Mouse (Mus musculus) heart, adult 2 months (tissue): ENCODE data around the gene Maml1. TPM values are rescaled to one million over a fixed set of nuclear protein-coding genes. Genes with fewer than 3 reads are reported as not detected.

Experiments
- DNase-seq, 2 experiments: peaks; one replicate each; pipeline ENCODE4 v3.0.0; 2021
- H3K27ac ChIP-seq: fragments of 200-600 bp; 2 replicates; pipeline ENCODE4 v1.8.1; 2022
- H3K27me3 ChIP-seq: fragments of 200-500 bp; 2 replicates; pipeline ENCODE4 v1.6.1; 2012; ENCODE audit warnings: mild to moderate bottlenecking, low read length, inconsistent platforms, mixed read lengths; ENCODE audit not compliant: control insufficient read depth, insufficient read depth
- H3K36me3 ChIP-seq: fragments of 200-500 bp; 2 replicates; pipeline ENCODE4 v1.6.1; 2012; ENCODE audit warnings: low read length, inconsistent platforms; ENCODE audit not compliant: control insufficient read depth, insufficient read depth
- H3K4me1 ChIP-seq: fragments of 200-500 bp; 2 replicates; pipeline ENCODE4 v1.6.1; 2011; ENCODE audit warnings: low read length; ENCODE audit not compliant: control insufficient read depth, insufficient read depth
- H3K4me3 ChIP-seq: fragments of 200-600 bp; 2 replicates; pipeline ENCODE4 v1.8.1; 2022
- H3K79me2 ChIP-seq: fragments of 200-500 bp; replicated peaks from 2 replicates; pipeline ENCODE4 v1.6.1; 2012; ENCODE audit warnings: mild to moderate bottlenecking, inconsistent platforms, low read length, moderate library complexity, mixed read lengths; ENCODE audit not compliant: control insufficient read depth, insufficient read depth
- H3K9ac ChIP-seq: fragments of 200-500 bp; 2 replicates; pipeline ENCODE4 v1.6.1; 2012; ENCODE audit warnings: low read depth, mild to moderate bottlenecking, control low read depth, inconsistent platforms, low read length, mixed read lengths
- CTCF ChIP-seq: fragments of 200-600 bp; IDR thresholded peaks from 2 replicates; pipeline ENCODE4 v1.8.1; 2022; ENCODE audit warnings: antibody characterized with exemption, mild to moderate bottlenecking, moderate library complexity
- EP300 ChIP-seq: fragments of 200-500 bp; IDR thresholded peaks from 2 replicates; pipeline ENCODE4 v1.6.1; 2011; ENCODE audit warnings: low read depth, low read length, control low read depth; ENCODE audit not compliant: insufficient read depth
- POLR2A ChIP-seq: fragments of 200-500 bp; IDR thresholded peaks from 2 replicates; pipeline ENCODE4 v1.6.1; 2011; ENCODE audit warnings: mild to moderate bottlenecking, low read depth, low read length, control low read depth; ENCODE audit not compliant: insufficient read depth
- WGBS: fragments of 180-500 bp; shearing (Covaris S2); methylation state at CpG from one replicate; pipeline ENCODE4 v1.1.7; 2018; 5-methylcytosine and 5-hydroxymethylcytosine counted together
- intact Hi-C: fragments of 180-260 bp; cut with DNase I; formaldehyde crosslinking; loops from one replicate; pipeline ENCODE4 v1.15.1; 2025
- long read RNA-seq: library from polyadenylated mRNA; stranded (forward); transcript quantifications from one replicate; pipeline ENCODE4 v2.0.0, GENCODE M21; 2021
- polyA plus RNA-seq: library from polyadenylated mRNA; depleted of rRNA; stranded (reverse); fragments of >200 nt; gene quantifications from 2 replicates; pipeline ENCODE4 v1.2.3, GENCODE M21; 2012; rRNA removed
- total RNA-seq, 2 experiments: library from RNA; stranded (reverse); gene quantifications; 2 replicates each; pipeline ENCODE4 v1.2.3; 2021

Gene Maml1
- total RNA-seq (10 to 100 TPM in 1 of 2 experiments, 1 to 10 TPM in 1; 9.7 to 10.7 TPM), polyA plus RNA-seq (6.6 and 7.4 TPM in 2 replicates)
- long read RNA-seq, full-length matches to known transcripts = 1 of 4 reads
- long read RNA-seq, partial matches to known transcripts = 0 of 4 reads
- long read RNA-seq, other reads (novel, unspliced or antisense) = 3 of 4 reads

DNA sequence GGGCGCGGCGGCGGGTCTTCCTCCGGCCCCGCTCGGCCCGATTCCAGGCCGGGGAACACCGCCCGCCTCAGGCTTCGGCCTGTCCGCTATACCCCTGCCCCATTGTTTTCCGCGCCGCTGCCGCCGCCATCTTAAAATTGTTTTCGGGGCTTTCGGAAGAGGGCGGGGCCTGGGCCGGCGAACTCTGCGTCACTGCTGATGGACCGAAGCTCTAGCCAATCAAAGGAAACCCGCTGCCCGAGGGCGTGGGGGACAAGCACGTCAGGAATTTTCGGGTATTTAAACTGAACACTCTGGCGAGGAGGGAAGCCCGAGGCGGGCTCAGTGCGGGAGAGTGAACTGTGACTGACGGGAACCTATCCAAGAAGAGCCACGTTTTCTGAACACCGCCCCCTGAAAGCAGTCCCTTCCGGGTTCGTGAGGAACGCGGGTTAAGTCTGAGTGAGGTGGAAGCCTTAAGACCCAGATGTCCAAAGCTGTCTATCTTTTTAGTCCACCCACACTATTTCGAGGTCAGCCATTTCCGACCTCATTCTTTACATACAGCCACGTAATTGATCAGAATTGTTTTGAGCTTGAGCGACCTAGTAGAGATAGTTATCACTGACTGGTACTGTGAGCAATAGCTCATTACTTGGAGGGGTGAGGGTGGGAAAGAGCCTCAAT lies at the start of gene Maml1:
Gene Maml1 (minus strand): TSS at position 122 of the 666 bp plus-strand sequence.
- Histone ChIP-seq H3K4me3 (peak within 1 kb of the TSS; percentile 90), H3K27me3 (no peaks in the 10 kb centered on the region), H3K9ac (peak within 1 kb of the TSS; percentile 97), H3K27ac (peak within 1 kb of the TSS; percentile 98), H3K79me2 (peaks cover 6% of the 10 kb centered on the region), H3K36me3 (peaks cover 10% of the 10 kb centered on the region), H3K4me1 (peaks cover 12% of the 10 kb centered on the region)
- intact Hi-C loops = loop anchor here (2.0 kb wide), 2 partner anchors 32 to 86 kb away; partner anchors contain the start of gene Canx
- WGBS = under 1% methylated on average over 45 of the region's 45 CpGs
- TF ChIP-seq POLR2A = peak; percentile 97
- peak; percentile 83 for TF ChIP-seq EP300
- TF ChIP-seq CTCF = peak; percentile 9; the same call in 1 of the 2 replicates
- peak; percentile 97 to 98 for DNase-seq

DNA sequence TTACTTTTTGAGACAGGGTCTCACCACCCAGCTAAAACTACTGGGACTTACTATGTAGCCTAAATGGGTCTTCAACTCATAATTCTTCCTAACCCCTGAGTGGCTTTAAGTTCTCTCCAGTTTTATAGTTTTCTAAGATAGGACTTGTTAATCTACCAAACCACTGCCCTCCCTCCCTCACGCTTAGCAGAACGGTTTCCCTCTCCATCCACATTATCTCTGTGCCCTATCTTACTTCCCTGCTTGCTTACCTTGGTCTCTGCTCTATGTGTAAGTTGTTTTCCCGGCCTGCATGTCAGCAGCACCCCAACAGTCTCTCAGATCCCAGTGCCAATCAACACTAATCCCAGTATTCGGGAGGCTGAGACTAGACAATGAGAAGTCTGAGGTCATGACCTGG lies 44.8 kb upstream of the Maml1 start:
- Histone ChIP-seq H3K79me2 (no peaks in the 10 kb centered on the region), H3K27ac (no peak overlapping the region), H3K4me3 (no peak overlapping the region), H3K4me1 (peaks cover 2% of the 10 kb centered on the region; the same call in 1 of the 2 replicates), H3K36me3 (no peaks in the 10 kb centered on the region), H3K9ac (no peak overlapping the region), H3K27me3 (no peaks in the 10 kb centered on the region)
- 61% methylated on average over 4 of the region's 4 CpGs for WGBS
- no peak for TF ChIP-seq CTCF
- no peak for TF ChIP-seq POLR2A
- TF ChIP-seq EP300 = no peak
- intact Hi-C loops = no loop called here
- no peak for DNase-seq

DNA sequence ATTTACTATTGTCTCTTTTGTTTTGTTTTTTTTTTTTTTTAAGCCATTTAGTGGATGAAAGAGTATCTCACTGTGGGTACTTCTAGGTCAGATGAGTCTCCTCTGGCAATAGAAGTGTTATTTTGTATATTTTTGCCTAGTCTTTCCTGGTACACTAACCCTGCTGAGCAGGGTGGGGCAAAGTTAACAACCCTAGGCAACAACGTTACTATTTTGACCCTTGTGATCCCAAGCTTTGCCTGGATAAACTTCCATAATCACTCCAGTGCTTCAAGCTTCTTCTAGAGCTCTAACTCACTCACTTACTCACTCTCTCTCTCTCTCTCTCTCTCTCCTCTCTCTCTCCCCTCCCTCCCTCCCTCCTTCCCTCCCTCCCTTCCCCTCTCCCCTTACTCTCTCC lies 44.0 kb upstream of the Maml1 start:
- H3K36me3 ChIP-seq = no peaks in the 10 kb centered on the region
- TF ChIP-seq EP300 (no peak), CTCF (no peak), POLR2A (no peak)
- H3K27ac ChIP-seq = no peak overlapping the region
- no peaks in the 10 kb centered on the region for H3K79me2 ChIP-seq
- H3K9ac ChIP-seq = no peak overlapping the region
- H3K4me1 ChIP-seq = peaks cover 2% of the 10 kb centered on the region; the same call in 1 of the 2 replicates
- 53% methylated on average over 1 of the region's 1 CpGs for WGBS
- no peak overlapping the region for H3K4me3 ChIP-seq
- no peaks in the 10 kb centered on the region for H3K27me3 ChIP-seq
- intact Hi-C loops = no loop called here
- no peak for DNase-seq

DNA sequence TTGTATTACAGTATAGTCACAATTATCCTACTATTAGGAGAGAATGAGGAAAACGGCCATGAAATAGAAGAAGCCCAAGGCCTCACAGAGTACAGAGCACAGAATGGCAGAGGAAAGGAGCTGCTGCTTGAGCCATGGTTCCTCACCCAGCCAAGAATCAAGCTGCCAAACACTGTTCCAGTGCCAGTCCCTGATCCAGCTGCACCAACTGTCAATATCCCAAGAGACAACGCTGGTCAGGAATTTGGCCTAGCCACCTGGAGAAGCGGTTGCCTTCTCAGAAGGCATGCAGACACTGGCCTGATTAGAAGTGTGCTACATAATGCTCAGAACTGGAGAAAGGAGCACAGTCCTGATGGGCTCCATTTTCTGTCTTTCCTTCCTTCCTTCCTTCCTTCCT lies 41.1 kb upstream of the Maml1 start:
- Histone ChIP-seq H3K4me1 (peaks cover 2% of the 10 kb centered on the region; the same call in 1 of the 2 replicates), H3K79me2 (no peaks in the 10 kb centered on the region), H3K36me3 (no peaks in the 10 kb centered on the region), H3K27me3 (no peaks in the 10 kb centered on the region), H3K4me3 (no peak overlapping the region), H3K9ac (no peak overlapping the region), H3K27ac (no peak overlapping the region)
- WGBS = 56% methylated on average over 3 of the region's 3 CpGs
- intact Hi-C loops = no loop called here
- no peak for DNase-seq
- TF ChIP-seq CTCF (no peak), POLR2A (no peak), EP300 (no peak)

DNA sequence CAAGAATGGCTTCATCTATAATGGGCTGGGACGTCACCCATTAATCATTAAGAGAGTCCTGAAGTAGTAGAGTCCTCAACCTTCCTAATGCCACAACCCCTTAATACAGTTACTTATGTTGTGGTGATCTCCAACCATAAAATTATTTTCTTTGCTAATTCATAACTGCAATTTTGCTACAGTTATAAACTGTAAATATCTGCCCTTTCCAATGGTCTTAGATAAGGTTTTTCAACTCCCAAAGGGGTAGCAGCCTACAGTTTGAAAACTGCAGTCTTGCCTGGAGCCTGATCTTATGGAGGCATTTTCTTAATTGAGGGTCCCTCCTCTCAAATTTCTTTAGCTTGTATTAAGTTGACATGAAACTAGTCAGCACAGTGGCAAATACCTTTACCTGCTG lies 37.3 kb upstream of the Maml1 start:
- intact Hi-C loops = loop anchor here (5.0 kb wide), 1 partner anchor 33 kb away; no protein-coding TSS in a partner anchor
- peaks cover 2% of the 10 kb centered on the region; the same call in 1 of the 2 replicates for H3K4me1 ChIP-seq
- H3K27me3 ChIP-seq = no peaks in the 10 kb centered on the region
- WGBS = 100% methylated on average over 1 of the region's 1 CpGs
- no peak for TF ChIP-seq EP300
- TF ChIP-seq CTCF = no peak
- no peak for TF ChIP-seq POLR2A
- no peak overlapping the region for H3K27ac ChIP-seq
- H3K9ac ChIP-seq = no peak overlapping the region
- peaks cover 4% of the 10 kb centered on the region for H3K79me2 ChIP-seq
- DNase-seq = no peak
- peaks cover 5% of the 10 kb centered on the region for H3K36me3 ChIP-seq
- H3K4me3 ChIP-seq = no peak overlapping the region

DNA sequence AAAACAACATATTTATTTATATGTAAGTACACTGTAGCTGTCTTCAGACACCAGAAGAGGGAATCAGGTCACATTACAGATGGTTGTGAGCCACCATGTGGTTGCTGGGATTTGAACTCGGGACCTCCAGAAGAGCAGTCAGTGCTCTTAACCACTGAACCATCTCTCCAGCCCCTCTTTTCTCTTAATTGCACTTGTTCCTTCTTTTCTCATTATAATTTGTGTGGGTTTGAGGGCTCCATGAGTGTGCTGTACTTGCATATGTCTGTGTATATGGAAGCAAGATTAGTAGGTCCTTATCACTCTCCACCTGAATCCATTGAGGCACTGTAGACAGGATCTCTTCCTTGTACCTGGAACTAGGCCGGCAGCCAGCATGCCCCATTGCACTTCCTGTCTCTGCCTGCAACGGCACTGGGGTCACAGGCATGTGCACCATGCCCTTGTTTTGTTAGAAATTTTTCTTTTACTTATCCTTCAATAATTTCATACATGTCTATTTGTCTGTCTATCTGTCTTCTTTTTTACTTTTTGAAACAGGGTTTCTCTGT lies 36.0 kb upstream of the Maml1 start:
- H3K27me3 ChIP-seq = no peaks in the 10 kb centered on the region
- H3K9ac ChIP-seq = no peak overlapping the region
- WGBS = 66% methylated on average over 3 of the region's 3 CpGs
- H3K27ac ChIP-seq = no peak overlapping the region
- TF ChIP-seq EP300 (no peak), POLR2A (no peak), CTCF (no peak)
- intact Hi-C loops = loop anchor here (5.0 kb wide), 1 partner anchor 34 kb away; no protein-coding TSS in a partner anchor
- H3K79me2 ChIP-seq = peaks cover 8% of the 10 kb centered on the region
- peaks cover 3% of the 10 kb centered on the region for H3K4me1 ChIP-seq
- DNase-seq = no peak
- H3K36me3 ChIP-seq = peaks cover 13% of the 10 kb centered on the region
- H3K4me3 ChIP-seq = no peak overlapping the region
